Mouse (Mus musculus) lung, postnatal 4 days (tissue): ENCODE measurements around the gene Bdnf.

Source experiments
- DNase-seq, 2 experiments: peaks; one replicate each; pipeline ENCODE4 v3.0.0; 2021

The Bdnf gene

DNA sequence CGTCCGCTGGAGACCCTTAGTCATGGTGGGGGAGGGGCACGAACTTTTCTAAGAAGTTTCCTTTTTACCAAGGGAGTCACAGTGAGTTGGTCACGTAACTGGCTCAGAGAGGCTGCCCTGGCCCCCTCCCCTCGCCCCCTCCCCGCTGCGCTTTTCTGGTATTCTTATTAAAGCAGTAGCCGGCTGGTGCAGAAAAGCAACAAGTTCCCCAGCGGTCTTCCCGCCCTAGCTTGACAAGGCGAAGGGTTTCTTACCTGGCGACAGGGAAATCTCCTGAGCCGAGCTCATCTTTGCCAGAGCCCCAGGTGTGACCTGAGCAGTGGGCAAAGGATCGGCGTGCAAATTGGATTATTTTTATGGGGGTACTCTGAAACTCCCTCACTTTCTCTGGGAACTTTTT, at the start of gene Bdnf:
Gene Bdnf (plus strand): TSS at position 169 of the 400 bp plus-strand sequence.
- no peak for DNase-seq

DNA sequence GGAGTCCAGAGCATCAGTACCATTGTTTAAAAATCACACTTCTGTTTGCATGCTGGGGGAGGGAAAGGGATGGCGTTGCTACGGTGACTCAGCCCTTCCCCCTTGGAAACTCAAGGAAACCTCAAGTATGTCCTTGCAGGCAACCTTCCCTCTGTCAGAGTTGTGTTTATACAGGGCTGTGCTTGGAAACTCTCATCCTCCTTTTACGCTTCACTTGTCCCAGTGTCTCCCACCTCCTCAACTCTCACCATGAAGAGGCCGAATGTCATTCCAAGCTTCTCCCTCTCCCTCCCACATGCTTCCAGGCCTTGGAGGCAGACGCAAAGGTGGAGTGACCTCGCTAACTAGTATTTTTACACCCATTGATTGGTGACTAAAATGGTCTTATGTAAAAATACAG, 47.6 kb upstream of the Bdnf start:
- no peak for DNase-seq

DNA sequence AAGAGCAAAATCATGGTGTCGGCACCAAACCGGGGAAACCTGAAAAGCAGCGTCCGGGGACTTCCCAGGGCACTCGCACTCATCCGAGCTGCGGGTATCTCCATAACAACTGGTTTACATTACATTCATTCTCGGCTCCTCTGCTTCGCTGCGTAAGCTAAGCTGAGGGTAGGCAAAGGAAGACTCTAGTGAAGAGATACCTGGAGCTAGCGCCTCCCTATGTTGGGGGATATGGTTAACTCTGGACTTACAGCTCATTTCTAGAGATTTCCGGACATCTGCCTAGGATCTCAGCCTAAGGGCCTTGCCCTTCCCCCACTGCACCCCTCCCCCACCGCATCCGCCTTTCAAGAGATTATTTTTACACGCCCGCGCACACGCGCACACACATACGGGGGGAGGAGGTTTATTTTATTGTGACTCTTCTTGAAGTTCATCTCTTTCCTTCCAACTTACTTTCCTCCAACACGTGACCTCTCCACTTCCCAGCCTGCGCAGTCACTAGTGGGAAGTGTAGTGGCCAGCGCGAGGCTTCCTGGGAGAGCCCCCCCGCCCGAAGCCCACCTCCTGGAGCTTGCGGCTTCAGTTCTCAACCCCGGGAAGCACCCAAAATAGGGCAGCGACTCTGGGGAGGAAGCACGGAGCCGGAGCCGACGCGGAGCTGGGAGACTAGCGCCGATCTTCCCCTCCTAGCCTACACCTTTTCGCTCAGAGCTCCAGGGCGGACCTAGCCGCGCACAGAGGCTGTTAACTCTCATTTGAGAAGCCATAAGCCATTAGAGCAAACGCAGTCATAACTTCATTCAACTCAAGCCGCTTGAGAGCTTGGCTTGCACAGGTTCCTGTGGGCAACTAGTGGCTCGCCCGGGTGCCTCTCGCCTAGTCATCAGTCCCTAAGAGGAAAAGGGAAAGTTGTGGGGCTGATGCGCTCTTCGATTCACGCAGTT, 718 bp upstream of the Bdnf start:
- DNase-seq = no peak

DNA sequence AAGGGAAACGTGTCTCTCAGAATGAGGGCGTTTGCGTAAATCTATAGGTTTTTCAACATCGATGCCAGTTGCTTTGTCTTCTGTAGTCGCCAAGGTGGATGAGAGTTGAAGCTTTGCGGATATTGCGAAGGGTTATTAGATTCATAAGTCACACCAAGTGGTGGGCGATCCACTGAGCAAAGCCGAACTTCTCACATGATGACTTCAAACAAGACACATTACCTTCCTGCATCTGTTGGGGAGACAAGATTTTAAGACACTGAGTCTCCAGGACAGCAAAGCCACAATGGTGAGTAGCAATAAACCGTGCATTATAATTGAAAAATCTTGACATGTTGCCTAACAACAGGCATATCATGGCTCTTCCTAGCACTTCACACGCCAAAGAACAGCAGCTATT, 551 bp downstream of the Bdnf start:
- no peak for DNase-seq

DNA sequence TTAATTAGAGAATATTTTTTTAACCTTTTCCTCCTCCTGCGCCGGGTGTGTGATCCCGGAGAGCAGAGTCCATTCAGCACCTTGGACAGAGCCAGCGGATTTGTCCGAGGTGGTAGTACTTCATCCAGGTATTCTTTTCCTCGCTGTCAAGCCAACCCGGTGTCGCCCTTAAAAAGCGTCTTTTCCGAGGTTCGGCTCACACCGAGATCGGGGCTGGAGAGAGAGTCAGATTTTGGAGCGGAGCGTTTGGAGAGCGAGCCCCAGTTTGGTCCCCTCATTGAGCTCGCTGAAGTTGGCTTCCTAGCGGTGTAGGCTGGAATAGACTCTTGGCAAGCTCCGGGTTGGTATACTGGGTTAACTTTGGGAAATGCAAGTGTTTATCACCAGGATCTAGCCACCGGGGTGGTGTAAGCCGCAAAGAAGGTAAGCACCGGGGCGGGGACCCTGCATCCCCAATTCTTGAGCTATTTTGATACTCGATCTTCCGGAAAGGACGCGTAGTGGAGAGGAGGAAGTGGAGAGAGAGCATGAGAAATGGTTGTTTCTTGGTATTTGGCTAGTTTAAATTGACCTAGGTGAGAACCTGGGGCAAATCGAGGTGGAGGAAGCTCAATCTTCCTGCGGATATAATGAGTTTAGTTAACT, 1.6 kb downstream of the Bdnf start:
- DNase-seq = peak; percentile 22 to 29

DNA sequence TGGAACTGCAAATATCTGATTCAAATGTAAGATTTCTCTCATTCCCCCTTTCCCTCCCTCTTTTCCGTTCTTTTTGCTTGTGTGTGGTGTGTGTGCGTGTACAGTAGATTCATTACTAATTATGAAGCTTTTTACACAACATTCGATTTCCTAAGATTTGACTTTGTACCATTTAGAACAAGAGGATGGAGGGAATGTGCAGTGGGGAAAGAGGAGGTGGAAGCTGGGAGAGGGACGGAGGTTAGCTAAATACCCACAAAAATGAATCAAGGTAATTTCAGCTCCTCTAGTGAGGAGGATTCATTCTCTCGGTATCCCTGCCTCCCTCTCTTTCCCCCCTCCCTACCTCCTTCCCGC, 2.1 kb downstream of the Bdnf start:
- DNase-seq = no peak

DNA sequence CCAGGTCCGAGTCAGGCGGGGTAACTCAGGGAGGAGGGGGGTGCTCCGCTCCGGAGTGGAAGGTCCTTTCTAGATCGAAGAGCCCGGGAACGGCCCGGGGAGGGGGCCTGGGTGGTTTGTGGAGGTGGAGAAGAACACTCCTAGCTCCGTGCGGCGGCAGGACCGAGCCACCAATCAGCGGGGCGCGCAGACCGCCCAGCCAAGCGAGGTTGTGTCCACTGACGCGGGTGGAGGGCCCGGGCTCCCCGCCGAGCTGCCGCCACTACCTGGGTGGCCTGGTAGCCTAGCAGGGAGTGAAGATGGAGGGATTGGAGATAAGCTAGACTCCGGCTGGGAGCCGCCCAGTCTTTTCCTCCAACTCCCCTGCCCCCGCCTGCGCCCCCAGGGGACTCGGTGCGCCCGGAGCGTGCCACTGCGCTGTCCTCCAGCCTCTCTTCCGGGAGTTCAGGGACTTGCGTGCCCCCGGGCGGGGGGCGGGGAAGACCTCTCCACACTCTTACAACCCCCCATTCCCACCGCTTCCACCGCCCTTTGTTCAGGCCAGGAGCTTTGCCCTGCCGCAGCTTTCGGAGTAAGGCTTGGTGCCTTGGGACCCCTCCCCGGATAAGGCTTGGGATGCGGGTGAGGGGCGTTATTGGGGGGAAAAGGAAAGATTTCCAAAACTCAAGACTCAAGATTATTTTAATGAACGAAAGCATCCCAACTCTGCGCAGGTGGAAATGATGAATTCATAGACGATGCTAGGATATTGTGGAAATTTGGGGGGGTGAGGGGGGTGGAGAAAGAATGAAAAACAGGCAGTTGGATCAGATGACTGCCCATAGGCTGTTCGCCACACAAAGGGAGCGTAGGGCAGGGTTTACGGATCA, 3.0 kb downstream of the Bdnf start:
- no peak for DNase-seq

DNA sequence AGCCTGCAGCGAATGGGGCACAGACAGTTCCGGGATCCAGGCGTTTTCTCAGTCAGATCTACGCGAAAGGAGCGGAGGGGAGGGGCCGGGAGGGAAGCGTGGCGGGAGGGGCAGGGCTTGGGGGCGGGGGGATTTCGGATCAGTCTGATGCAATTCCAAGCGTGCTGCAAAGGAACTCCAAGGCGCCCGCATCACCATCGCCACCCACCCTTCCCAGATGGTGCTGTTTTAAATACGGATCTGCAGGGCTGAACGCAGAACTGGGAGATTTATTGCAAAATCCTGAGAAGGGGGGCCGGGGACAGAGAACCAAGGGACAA, 3.5 kb downstream of the Bdnf start:
- DNase-seq = peak in 1 of 2 experiments; percentile 25

DNA sequence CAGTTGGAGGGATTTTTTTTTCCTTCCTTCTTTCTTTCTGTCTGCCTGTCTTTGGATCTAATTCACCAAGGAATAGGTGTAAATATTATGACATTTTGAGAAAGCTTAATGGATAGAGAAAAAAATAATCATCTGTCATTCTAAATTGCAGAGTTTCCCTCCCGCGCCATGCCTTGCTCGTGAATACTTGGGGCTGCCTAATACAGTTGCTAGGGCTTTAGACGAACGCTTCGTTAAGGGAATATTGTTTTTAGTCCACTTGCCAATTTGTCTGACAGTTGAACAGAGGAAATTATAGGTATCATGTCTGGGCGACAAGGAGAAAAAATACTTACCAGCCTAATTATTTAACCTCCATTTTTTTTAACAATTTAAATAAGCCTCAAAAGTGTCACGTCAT, 4.0 kb downstream of the Bdnf start:
- DNase-seq = no peak

DNA sequence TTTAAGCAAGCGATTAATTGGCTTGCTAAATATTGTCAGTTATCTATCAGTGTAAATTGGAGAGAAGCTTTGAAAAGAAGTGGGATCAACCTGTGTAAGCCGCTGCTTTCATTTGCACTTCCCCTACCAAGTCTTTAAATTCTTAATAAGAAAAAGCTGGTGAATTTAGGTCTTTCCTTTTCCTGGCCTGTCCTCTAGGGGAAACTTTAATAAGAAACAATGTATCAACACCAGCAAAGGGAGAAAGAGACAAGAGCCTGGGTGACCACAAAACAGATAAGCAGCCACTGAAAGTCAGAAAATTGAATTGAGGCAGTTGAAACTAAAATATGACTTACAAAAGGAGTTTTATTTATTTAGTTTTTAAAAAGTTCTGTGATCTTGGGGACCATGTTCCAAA, 4.9 kb downstream of the Bdnf start:
- no peak for DNase-seq

DNA sequence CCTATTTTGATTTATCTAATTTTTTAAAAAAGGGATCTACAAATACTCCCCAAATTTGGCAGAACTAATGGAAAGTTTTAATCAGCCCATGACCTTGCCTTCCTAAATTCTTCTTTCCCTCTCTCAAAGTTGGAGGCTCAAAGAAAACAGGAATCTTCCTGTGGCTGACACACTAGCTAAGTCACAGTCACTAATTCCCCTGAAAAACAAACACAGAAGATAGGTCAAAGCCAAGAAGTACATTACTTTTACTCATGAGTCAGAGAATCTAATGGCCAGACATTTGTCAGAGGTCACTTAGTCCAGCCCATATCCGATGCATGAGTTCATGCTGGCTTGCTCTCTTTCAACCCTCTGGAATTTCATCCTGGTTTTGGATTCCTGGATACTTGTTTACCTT, 6.6 kb downstream of the Bdnf start:
- DNase-seq = no peak

DNA sequence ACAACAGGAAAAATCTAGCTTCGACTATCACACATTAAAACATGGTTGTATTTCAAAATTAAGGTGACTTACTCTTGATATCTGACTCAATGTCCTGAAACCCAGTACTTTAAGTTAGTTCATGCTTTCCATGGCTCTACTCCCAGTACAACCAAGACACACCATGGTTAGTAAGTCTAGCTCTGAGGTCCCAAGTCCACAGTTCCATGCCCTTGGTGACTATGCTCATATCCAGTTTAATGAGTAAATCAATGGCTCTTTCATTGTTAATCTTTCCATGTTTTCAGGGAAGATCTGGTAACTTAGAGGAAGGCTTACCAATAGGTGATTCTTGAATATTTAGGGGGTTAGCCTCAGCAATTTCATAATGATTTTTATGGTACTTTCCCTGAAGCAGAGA, 14.2 kb downstream of the Bdnf start:
- DNase-seq = no peak

DNA sequence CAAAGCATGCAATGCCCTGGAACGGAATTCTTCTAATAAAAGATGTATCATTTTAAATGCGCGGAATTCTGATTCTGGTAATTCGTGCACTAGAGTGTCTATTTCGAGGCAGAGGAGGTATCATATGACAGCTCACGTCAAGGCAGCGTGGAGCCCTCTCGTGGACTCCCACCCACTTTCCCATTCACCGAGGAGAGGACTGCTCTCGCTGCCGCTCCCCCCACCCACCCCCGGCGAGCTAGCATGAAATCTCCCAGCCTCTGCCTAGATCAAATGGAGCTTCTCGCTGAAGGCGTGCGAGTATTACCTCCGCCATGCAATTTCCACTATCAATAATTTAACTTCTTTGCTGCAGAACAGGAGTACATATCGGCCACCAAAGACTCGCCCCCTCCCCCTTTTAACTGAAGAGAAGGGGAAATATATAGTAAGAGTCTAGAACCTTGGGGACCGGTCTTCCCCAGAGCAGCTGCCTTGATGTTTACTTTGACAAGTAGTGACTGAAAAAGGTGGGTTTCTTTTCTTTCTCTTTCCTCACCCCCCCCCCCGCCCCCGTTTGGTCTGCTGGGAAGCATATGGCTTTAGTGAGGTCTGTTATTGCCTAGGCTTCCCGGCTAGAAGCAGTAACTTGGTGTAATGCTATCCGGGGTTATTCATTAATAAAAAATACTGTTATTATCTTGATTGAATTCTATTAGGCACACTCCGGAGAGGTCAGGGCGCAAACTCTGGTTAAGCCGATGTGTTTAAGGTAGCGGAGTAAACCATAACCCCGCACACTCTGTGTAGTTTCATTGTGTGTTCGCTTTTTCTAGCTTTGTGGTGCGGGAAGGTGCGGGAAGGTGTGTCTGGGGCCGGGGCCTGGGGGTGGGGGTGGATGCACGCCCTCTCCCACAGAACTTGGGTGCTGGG, 18.0 kb downstream of the Bdnf start:
- no peak for DNase-seq

DNA sequence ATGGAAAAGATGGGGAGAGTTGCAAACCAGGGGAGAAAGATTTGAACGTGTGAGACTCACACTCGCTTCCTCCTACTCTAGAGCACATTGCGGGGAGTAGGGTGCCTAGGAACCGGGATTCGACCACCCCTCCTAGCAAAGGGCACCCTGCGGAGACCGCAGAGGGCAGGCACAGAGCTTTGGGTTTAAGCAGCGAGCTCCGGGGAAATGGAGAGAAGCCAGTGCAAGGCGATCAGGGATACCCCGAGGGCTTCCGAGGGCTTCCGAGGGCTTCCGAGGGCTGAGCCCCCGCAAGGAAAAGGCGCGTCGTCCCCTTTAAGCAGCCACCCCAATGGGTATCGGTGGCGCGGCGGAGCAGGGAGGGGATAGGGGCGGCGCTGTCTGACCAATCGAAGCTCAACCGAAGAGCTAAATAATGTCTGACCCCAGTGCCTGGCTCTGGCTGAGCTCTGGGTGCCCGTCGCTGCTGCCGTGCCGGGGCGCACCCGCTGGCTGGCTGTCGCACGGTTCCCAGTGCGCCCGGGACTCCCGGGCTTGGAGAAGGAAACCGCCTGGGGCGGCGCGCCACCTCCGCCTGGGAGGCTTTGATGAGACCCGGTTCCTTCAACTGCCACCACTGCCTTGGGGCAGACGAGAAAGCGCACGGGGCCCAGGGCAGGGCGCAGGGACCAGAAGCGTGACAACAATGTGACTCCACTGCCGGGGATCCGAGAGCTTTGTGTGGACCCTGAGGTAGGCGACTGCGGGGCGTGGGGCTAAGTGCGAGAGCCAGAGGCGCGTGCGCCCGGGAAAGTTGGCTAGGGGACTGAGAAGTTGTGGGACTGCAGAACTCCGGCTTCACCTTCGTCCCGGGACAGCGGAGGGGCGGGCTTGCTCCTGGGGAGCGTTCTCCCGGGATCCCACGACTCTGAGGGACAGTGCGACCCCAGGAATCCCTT, 18.9 kb downstream of the Bdnf start:
- peak; percentile 22 to 62 for DNase-seq

DNA sequence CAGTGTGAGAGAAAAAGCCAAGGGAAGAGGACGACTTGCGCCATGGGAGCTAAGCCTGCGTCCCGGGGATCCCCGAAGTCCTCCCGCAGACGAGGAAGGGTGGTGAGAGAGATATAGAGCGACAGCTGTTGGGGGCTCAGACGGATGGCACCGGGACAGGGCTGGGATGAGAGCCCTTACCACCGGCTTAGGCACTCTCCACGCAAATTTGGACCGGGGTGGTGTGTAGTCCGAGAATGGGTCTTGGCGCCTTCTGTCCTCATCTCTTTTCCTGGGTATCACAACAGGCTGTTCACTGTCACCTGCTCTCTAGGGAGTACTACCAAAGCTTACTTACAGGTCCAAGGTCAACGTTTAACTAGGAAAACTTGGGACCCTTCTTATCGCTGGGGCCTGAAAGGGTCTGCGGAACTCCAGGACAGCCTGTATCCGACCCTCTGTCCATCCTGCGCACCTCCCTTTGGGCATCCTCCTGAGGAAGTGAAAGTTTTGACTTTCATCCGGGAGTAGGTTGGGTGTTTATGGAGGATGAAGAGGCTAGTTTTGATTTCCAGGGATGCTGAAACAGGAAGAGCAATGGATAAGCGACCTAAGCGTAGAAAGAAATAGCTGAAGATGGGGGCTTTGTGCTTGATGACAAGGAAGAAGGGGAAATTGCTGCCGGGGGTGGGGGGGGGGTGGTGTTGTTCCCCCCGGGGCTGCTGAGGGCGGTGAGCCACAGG, 19.8 kb downstream of the Bdnf start:
- no peak for DNase-seq

DNA sequence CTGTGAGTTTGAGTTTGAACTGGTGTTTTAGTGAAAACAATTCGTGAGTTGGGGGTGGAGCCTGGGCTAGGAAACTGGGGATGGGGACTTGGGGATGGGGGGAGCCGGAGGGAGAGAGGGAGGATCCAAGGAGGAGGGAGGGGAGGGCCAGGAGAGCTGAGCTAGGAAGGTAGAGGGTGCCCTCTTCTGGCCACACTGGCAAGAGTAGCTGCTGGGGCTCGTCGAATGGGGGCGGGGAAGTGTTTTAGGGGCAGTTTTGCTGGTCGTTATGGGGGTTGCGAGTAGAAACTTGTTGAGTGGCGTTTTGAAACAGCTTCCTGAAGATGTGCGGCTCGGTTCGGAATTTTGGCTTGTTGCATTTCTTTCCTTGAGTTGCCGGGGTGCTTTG, 20.3 kb downstream of the Bdnf start:
- peak; percentile 67 to 71 for DNase-seq

DNA sequence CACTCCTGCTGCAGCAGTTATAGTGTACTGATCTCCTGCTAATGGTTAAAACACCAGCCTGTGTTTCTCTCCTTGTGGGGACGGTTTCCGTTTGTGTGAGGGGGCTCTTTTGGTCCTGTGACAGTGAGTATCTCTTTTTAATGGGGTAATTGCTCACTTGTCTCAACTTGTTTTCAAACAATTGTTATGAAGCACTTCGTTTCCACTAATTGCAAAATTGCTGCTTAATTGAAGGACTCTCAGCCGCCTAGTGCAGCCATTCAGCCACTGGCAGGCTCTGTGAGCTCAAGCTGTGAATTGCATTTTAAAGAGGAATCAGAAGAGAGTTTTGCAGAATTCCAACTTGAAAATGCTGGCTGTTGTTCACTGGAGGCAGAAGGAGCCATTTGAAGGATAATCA, 22.7 kb downstream of the Bdnf start:
- DNase-seq = no peak

DNA sequence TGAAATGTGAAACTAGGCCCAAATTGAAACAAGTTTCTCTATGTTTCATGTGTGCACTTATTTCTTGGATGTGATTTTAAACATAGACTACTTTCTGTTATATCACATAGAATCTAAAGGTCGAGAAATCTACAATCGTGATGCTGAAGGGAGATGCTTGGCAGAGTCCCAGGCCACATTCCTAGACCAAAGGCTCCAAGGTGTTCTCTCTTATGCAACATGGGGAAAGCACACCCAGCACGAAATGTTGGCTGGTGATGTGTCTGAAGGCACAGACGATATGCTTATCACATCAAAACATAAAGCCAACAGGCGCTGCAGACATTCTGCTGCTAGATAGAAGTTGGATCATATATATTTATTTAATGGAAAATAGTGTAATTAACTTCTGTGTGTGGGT, 25.8 kb downstream of the Bdnf start:
- DNase-seq = no peak

DNA sequence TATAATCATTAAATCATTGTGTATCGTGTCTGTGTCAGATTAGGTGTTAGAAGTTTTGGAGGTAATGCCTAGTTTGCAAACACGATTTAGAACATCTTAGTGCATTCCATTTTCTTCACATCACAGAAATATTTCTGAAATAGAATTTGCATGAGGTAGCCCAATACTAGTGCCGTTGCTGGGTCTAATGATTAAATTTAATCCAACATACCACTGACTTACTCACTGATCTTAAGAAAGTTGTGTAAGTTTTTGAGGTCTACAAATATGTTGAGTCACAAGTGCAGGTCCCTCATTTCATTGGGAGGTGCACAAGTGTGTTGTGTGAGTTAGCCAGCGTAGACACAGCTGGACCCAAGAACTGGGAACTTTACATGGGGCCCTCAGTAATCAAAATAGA, 29.1 kb downstream of the Bdnf start:
- DNase-seq = no peak

DNA sequence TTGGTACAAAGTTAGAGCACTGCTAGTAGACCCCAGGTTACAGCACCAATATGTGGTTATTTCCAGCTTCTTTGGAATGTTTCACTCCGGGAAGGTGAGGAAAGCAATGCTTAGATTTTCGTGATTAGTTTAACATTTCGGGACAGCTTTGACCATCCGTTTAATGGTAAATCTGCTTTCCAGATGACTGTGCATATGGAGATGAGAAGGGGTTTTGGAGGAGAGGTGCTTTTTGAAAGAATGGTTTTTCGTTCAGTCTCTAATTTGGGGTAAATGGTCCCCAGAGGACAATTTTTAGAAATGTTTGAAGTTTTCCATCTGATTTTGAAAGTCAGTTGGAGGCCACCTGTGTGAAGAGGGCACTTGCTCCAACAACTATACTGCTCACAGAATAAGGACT, 29.6 kb downstream of the Bdnf start:
- no peak for DNase-seq

DNA sequence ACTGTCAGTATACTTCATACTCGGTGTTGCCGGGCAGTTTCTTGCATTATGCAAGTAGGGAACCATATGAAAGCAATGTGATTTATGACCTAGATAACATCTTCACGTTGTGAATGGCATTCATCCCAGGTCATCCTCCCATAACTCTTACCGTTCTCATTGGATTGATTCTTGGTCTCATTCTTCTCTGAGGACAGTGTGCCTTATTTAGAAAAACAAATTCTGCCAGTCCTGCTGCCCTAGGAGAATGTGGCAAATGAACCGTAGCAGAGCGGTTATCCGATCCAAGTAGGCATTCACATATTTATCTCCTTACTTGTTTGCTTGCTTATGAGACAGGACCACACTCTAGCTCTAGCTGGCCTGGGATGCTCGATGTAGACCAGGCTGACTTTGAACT, 32.0 kb downstream of the Bdnf start:
- no peak for DNase-seq
